Mouse (Mus musculus) Patski (cell line): ENCODE results near the gene Zbed6. TPM values are rescaled to one million over a fixed set of nuclear protein-coding genes. Genes with fewer than 3 reads are reported as not detected.
A peak's percentile ranks its signal among the peaks of the same experiment; 100 is the strongest.

ENCODE experiments used
- ATAC-seq: fragments of 100-300 bp; one replicate; pipeline ENCODE4 v1.8.0; 2021
- CTCF ChIA-PET: fragments of 350-600 bp; sonication (Branson Sonifier 250); formaldehyde crosslinking; loops from one replicate; lab custom pipeline; 2022; ENCODE audit warnings: inconsistent platforms; lab: Charles Lee
- POLR2A ChIA-PET: fragments of 350-600 bp; sonication (Branson Sonifier 250); formaldehyde crosslinking; loops from one replicate; lab custom pipeline; 2022; ENCODE audit warnings: antibody characterized with exemption, inconsistent platforms; lab: Charles Lee
- DNase-seq: peaks from one replicate; pipeline ENCODE4 v3.0.0-alpha.2; 2011; ENCODE audit warnings: low read depth, low spot score
- H3K27me3 ChIP-seq: fragments of 371-371 bp; one replicate; pipeline ENCODE4 v1.5.1; 2021
- CTCF ChIP-seq: fragments of 100-300 bp; IDR thresholded peaks from one replicate; pipeline ENCODE4 v1.5.1; 2021
- in situ Hi-C: fragments of 300-500 bp; cut with MboI; formaldehyde crosslinking; loops from 3 replicates; pipeline ENCODE4 v1.11.1; 2018; ENCODE audit warnings: low pct_unique_long_range_greater_than_20kb, mixed read lengths
- polyA plus RNA-seq: library from polyadenylated mRNA; unstranded; gene quantifications from one replicate; pipeline ENCODE4 v1.2.3, GENCODE M21; 2021

The Zbed6 gene
- polyA plus RNA-seq, 1 experiment from 2014 or later: 17.5 TPM

GRCm38 (mm10) chr1:133664203-133664970, 3.7 kb upstream of the Zbed6 start:
- ChIA-PET POLR2A (interaction anchor here (1.4 kb wide), 1 partner anchor 9 kb away, joined by 3 read pairs; no protein-coding TSS in a partner anchor), CTCF (interaction anchor here (0.7 to 1.7 kb wide), 3 partner anchors 7 to 16 kb away, joined by 3 to 4 read pairs (median 3); no protein-coding TSS in a partner anchor)
- no peaks in the 10 kb centered on the region for H3K27me3 ChIP-seq
- no peak for DNase-seq
- ATAC-seq: no peak
- no peak for TF ChIP-seq CTCF
- in situ Hi-C loops: no loop called here

- ChIA-PET CTCF (interaction anchor here (1.2 to 1.7 kb wide), 2 partner anchors 8 to 15 kb away, joined by 3 to 4 read pairs; no protein-coding TSS in a partner anchor), POLR2A (no interaction called here)
- TF ChIP-seq CTCF: no peak
- ATAC-seq (no peak), DNase-seq (no peak)
- in situ Hi-C loops: no loop called here
- H3K27me3 ChIP-seq: no peaks in the 10 kb centered on the region
Measured at GRCm38 (mm10) chr1:133663427-133663826, 2.7 kb upstream of the Zbed6 start.

- CTCF ChIA-PET: interaction anchor here (1.7 kb wide), 1 partner anchor 9 kb away, joined by 4 read pairs; no protein-coding TSS in a partner anchor
- H3K27me3 ChIP-seq: no peaks in the 10 kb centered on the region
- TF ChIP-seq CTCF: no peak
- POLR2A ChIA-PET: no interaction called here
- ATAC-seq (no peak), DNase-seq (no peak)
- in situ Hi-C loops: no loop called here
Measured at GRCm38 (mm10) chr1:133662941-133663340, 2.3 kb upstream of the Zbed6 start.

GRCm38 (mm10) chr1:133661203-133661933, 683 bp upstream of the Zbed6 start, which contains the start of gene Gm38394:
Gm38394 (minus strand) TSS chr1:133661318.
- DNase-seq (peak; percentile 77), ATAC-seq (peak; percentile 86)
- H3K27me3 ChIP-seq: no peaks in the 10 kb centered on the region
- ChIA-PET POLR2A (interaction anchor here (2.0 kb wide), 1 partner anchor 24 kb away, joined by 6 read pairs; no protein-coding TSS in a partner anchor), CTCF (no interaction called here)
- no peak for TF ChIP-seq CTCF
- in situ Hi-C loops: no loop called here

- ChIA-PET CTCF (interaction anchor here (1.3 kb wide), 1 partner anchor 11 kb away, joined by 3 read pairs; no protein-coding TSS in a partner anchor), POLR2A (no interaction called here)
- ATAC-seq (no peak), DNase-seq (no peak)
- no peak for TF ChIP-seq CTCF
- in situ Hi-C loops: loop anchor here (5.0 kb wide), 1 partner anchor 43 kb away; no protein-coding TSS in a partner anchor
- no peaks in the 10 kb centered on the region for H3K27me3 ChIP-seq
Measured at GRCm38 (mm10) chr1:133658878-133659277, 1.8 kb downstream of the Zbed6 start.

- DNase-seq: no peak
- CTCF ChIA-PET: no interaction called here
- H3K27me3 ChIP-seq: no peaks in the 10 kb centered on the region
- in situ Hi-C loops: loop anchor here (5.0 kb wide), 1 partner anchor 45 kb away; no protein-coding TSS in a partner anchor
- TF ChIP-seq CTCF: no peak
- ATAC-seq: no peak
- POLR2A ChIA-PET: no interaction called here
Measured at GRCm38 (mm10) chr1:133656811-133657210, 3.9 kb downstream of the Zbed6 start.

GRCm38 (mm10) chr1:133653033-133653432, 7.7 kb downstream of the Zbed6 start:
- ATAC-seq (no peak), DNase-seq (no peak)
- TF ChIP-seq CTCF: no peak
- POLR2A ChIA-PET: no interaction called here
- in situ Hi-C loops: no loop called here
- CTCF ChIA-PET: no interaction called here
- no peaks in the 10 kb centered on the region for H3K27me3 ChIP-seq

GRCm38 (mm10) chr1:133650288-133651055, 10.2 kb downstream of the Zbed6 start:
- H3K27me3 ChIP-seq: no peaks in the 10 kb centered on the region
- CTCF ChIA-PET: no interaction called here
- no peak for ATAC-seq
- DNase-seq: no peak
- POLR2A ChIA-PET: no interaction called here
- in situ Hi-C loops: no loop called here
- TF ChIP-seq CTCF: no peak

- ATAC-seq (no peak), DNase-seq (no peak)
- H3K27me3 ChIP-seq: no peaks in the 10 kb centered on the region
- in situ Hi-C loops: no loop called here
- CTCF ChIA-PET: interaction anchor here (1.0 kb wide), 1 partner anchor 16 kb away, joined by 3 read pairs; no protein-coding TSS in a partner anchor
- POLR2A ChIA-PET: no interaction called here
- TF ChIP-seq CTCF: no peak
Measured at GRCm38 (mm10) chr1:133645652-133646051, 15.0 kb downstream of the Zbed6 start.

GRCm38 (mm10) chr1:133641163-133641562, 19.5 kb downstream of the Zbed6 start:
- in situ Hi-C loops: no loop called here
- no peaks in the 10 kb centered on the region for H3K27me3 ChIP-seq
- no peak for ATAC-seq
- ChIA-PET CTCF (no interaction called here), POLR2A (no interaction called here)
- no peak for TF ChIP-seq CTCF
- DNase-seq: no peak
